Mouse (Mus musculus): Measurements from ENCODE around the gene Pcyt1a. TPM values are rescaled to one million over a fixed set of nuclear protein-coding genes. Genes with fewer than 3 reads are reported as not detected.

Gene Pcyt1a
- total and polyA plus RNA-seq, 3 experiments, result 17.0 to 25.7 (median 21.1) TPM

- Histone ChIP-seq H3K79me2 (replicated peaks; ENCODE audit: control insufficient read depth, extremely low read depth, insufficient read depth, poor library complexity, severe bottlenecking) (peaks cover 2% of the 10 kb centered on the region; the same call in 1 of the 2 replicates), H3K4me3 (replicated peaks in 1 of 3; ENCODE audit: low read depth in 2 of 3, low read length in 2 of 3, poor library complexity in 1 of 3) (no peak overlapping the region), H3K36me3 (replicated peaks in 1 of 2; ENCODE audit: control insufficient read depth in 1 of 2, insufficient read depth in 1 of 2, low read length in 1 of 2) (peaks cover 0 to 18% of the 10 kb centered on the region in 2 experiments), H3K4me2 (ENCODE audit: insufficient read depth, low read depth, poor library complexity, severe bottlenecking) (no peak overlapping the region), H3K9me3 (replicated peaks; ENCODE audit: low read length) (no peaks in the 10 kb centered on the region), H3K27me3 (replicated peaks) (no peaks in the 10 kb centered on the region), H3K9ac (ENCODE audit: insufficient read depth, low read depth) (no peak overlapping the region), H3K4me1 (ENCODE audit: control insufficient read depth in 1 of 2, insufficient read depth in 2 of 2) (peaks cover 9 to 27% of the 10 kb centered on the region in 2 experiments), H3K27ac (ENCODE audit: insufficient read depth, low read depth) (no peak overlapping the region)
- TF ChIP-seq NRF1 (IDR thresholded peaks at IDR 0.05; ENCODE audit: low read depth, low read length), result no peak
- no peak for TF ChIP-seq EP300 (IDR thresholded peaks at IDR 0.05; ENCODE audit: low read length)
- no peak for TF ChIP-seq HCFC1 (IDR thresholded peaks at IDR 0.05; ENCODE audit: low read depth, low read length)
- no peak for TF ChIP-seq ZMIZ1 (IDR thresholded peaks at IDR 0.05; ENCODE audit: low read depth, low read length)
- no peak for TF ChIP-seq MAZ (IDR thresholded peaks at IDR 0.05; ENCODE audit: low read depth, low read length)
- no peak for TF ChIP-seq PAX5 (IDR thresholded peaks at IDR 0.05; ENCODE audit: low read length)
- no peak for TF ChIP-seq JUN (IDR thresholded peaks at IDR 0.05; ENCODE audit: insufficient read depth, low read depth, low read length)
- TF ChIP-seq POLR2A (IDR thresholded peaks at IDR 0.05; ENCODE audit: low read depth, low read length), result no peak
- TF ChIP-seq POLR2AphosphoS2 (IDR thresholded peaks at IDR 0.05; ENCODE audit: low read depth, low read length), result no peak
- TF ChIP-seq ETS1 (conservative IDR thresholded peaks at IDR 0.05; ENCODE audit: low read depth, low read length), result no peak
- no peak for TF ChIP-seq MYC (IDR thresholded peaks at IDR 0.05; ENCODE audit: low read depth, low read length)
- TF ChIP-seq E2F4 (IDR thresholded peaks at IDR 0.05; ENCODE audit: insufficient replicate concordance, low read depth, low read length), result no peak
- no peak for TF ChIP-seq TCF12 (IDR thresholded peaks at IDR 0.05; ENCODE audit: low read depth, low read length)
- no peak for TF ChIP-seq ZC3H11A (IDR thresholded peaks at IDR 0.05; ENCODE audit: low read depth, low read length)
- TF ChIP-seq TBP (conservative IDR thresholded peaks at IDR 0.05; ENCODE audit: low read depth, low read length), result no peak
- no peak for TF ChIP-seq MAX (IDR thresholded peaks at IDR 0.05; ENCODE audit: low read length)
- no peak for TF ChIP-seq JUND (conservative IDR thresholded peaks at IDR 0.05; ENCODE audit: low read depth, low read length)
- TF ChIP-seq RCOR1 (conservative IDR thresholded peaks at IDR 0.05; ENCODE audit: low read depth, low read length), result no peak
- no peak for TF ChIP-seq RAD21 (IDR thresholded peaks at IDR 0.05; ENCODE audit: low read depth, low read length)
- dilution Hi-C loops (cut with MboI; ENCODE audit: extremely low pct_ligation_motif_present, extremely low pct_unique_long_range_greater_than_20kb, low sequenced_read_pairs) (no loop called here), in situ Hi-C loops (cut with MboI; ENCODE audit: low pct_ligation_motif_present, low pct_unique_long_range_greater_than_20kb, low sequenced_read_pairs) (loop anchor here (5.0 kb wide), 1 partner anchor 34 kb away; the partner anchor contains the start of gene Tm4sf19)
- DNase-seq (ENCODE audit: extremely low read depth), result no peak
Observed at GRCm38 (mm10) chr16:32436657-32437056, 5.9 kb downstream of the Pcyt1a start.

GRCm38 (mm10) chr16:32437266-32437665 lies 6.5 kb downstream of the Pcyt1a start:
- no peak for DNase-seq (ENCODE audit: extremely low read depth)
- dilution Hi-C loops (cut with MboI; ENCODE audit: extremely low pct_ligation_motif_present, extremely low pct_unique_long_range_greater_than_20kb, low sequenced_read_pairs), result no loop called here
- TF ChIP-seq HCFC1 (IDR thresholded peaks at IDR 0.05; ENCODE audit: low read depth, low read length) (no peak), EP300 (IDR thresholded peaks at IDR 0.05; ENCODE audit: low read length) (no peak), TBP (conservative IDR thresholded peaks at IDR 0.05; ENCODE audit: low read depth, low read length) (no peak), SIN3A (IDR thresholded peaks at IDR 0.05; ENCODE audit: low read length) (no peak), ZKSCAN1 (IDR thresholded peaks at IDR 0.05; ENCODE audit: borderline replicate concordance, low read depth, low read length) (no peak), CTCF (conservative IDR thresholded peaks at IDR 0.05 in 1 of 2, IDR thresholded peaks at IDR 0.05 in 1 of 2; ENCODE audit: low read depth in 2 of 2, low read length in 2 of 2) (no peak), MAZ (IDR thresholded peaks at IDR 0.05; ENCODE audit: low read depth, low read length) (no peak), POLR2AphosphoS2 (IDR thresholded peaks at IDR 0.05; ENCODE audit: low read depth, low read length) (no peak)

More at GRCm38 (mm10) chr16:32437266-32437665, 6.5 kb downstream of the Pcyt1a start:
- in situ Hi-C loops (cut with MboI; ENCODE audit: low pct_ligation_motif_present, low pct_unique_long_range_greater_than_20kb, low sequenced_read_pairs), result loop anchor here (5.0 kb wide), 1 partner anchor 35 kb away; the partner anchor contains the start of gene Tm4sf19
- H3K27me3 ChIP-seq (replicated peaks), result no peaks in the 10 kb centered on the region
- H3K4me1 ChIP-seq (ENCODE audit: control insufficient read depth in 1 of 2, insufficient read depth in 2 of 2), result peaks cover 9 to 23% of the 10 kb centered on the region in 2 experiments
- no peaks in the 10 kb centered on the region for H3K9me3 ChIP-seq (replicated peaks; ENCODE audit: low read length)
- peaks cover 2% of the 10 kb centered on the region; the same call in 1 of the 2 replicates for H3K79me2 ChIP-seq (replicated peaks; ENCODE audit: control insufficient read depth, extremely low read depth, insufficient read depth, poor library complexity, severe bottlenecking)
- H3K36me3 ChIP-seq (replicated peaks in 1 of 2; ENCODE audit: control insufficient read depth in 1 of 2, insufficient read depth in 1 of 2, low read length in 1 of 2), result peaks cover 0 to 18% of the 10 kb centered on the region in 2 experiments
- no peak overlapping the region for H3K27ac ChIP-seq (ENCODE audit: insufficient read depth, low read depth)
- no peak overlapping the region for H3K4me3 ChIP-seq (replicated peaks in 1 of 3; ENCODE audit: low read depth in 2 of 3, low read length in 2 of 3, poor library complexity in 1 of 3)
- H3K4me2 ChIP-seq (ENCODE audit: insufficient read depth, low read depth, poor library complexity, severe bottlenecking), result no peak overlapping the region
- H3K9ac ChIP-seq (ENCODE audit: insufficient read depth, low read depth), result no peak overlapping the region
